Mouse (Mus musculus): ENCODE results near the gene Olfr1289. TPM values are rescaled to one million over a fixed set of nuclear protein-coding genes. Genes with fewer than 3 reads are reported as not detected.

Gene Olfr1289
- total RNA-seq (2014; rRNA removed): not detected in 2 replicates
- polyA plus RNA-seq (2015; fragmentation: Nextera tagmentation; extraction: Ambion mirVana): not detected in 2 replicates

- ATAC-seq (no peak), DNase-seq (ENCODE audit: low spot score) (no peak)
- H3K9me3 ChIP-seq (ENCODE audit: low read length): no peaks in the 10 kb centered on the region
- no peak within 1 kb of the TSS for H3K27ac ChIP-seq
- no peak within 1 kb of the TSS for H3K4me2 ChIP-seq (ENCODE audit: low read depth, low read length)
- WGBS: 63% methylated on average over 1 of the region's 1 CpGs
- no peaks in the 10 kb centered on the region for H3K27me3 ChIP-seq (ENCODE audit: insufficient read depth, low read length)
- no peaks in the 10 kb centered on the region for H3K36me3 ChIP-seq (ENCODE audit: insufficient read depth, low read length)
- H3K4me3 ChIP-seq (ENCODE audit: low read length): no peak within 1 kb of the TSS
- TF ChIP-seq CTCF (IDR thresholded peaks at IDR 0.05; ENCODE audit: low read depth): no peak
- no peak within 1 kb of the TSS for H3K9ac ChIP-seq (replicated peaks; ENCODE audit: low read length)
- H3K4me1 ChIP-seq (ENCODE audit: insufficient read depth, low read length): no peaks in the 10 kb centered on the region
Observed at GRCm38 (mm10) chr2:111480519-111480918, at the start of gene Olfr1289. Gene Olfr1289, plus strand, starts transcription at chr2:111480819.

- no peak within 1 kb of the TSS for H3K27ac ChIP-seq
- 72% methylated on average over 1 of the region's 1 CpGs for WGBS
- ATAC-seq (no peak), DNase-seq (ENCODE audit: low spot score) (no peak)
- H3K4me1 ChIP-seq (ENCODE audit: insufficient read depth, low read length): no peaks in the 10 kb centered on the region
- H3K9ac ChIP-seq (replicated peaks; ENCODE audit: low read length): no peak within 1 kb of the TSS
- no peaks in the 10 kb centered on the region for H3K27me3 ChIP-seq (ENCODE audit: insufficient read depth, low read length)
- H3K4me3 ChIP-seq (ENCODE audit: low read length): no peak within 1 kb of the TSS
- H3K4me2 ChIP-seq (ENCODE audit: low read depth, low read length): no peak within 1 kb of the TSS
- no peak for TF ChIP-seq CTCF (IDR thresholded peaks at IDR 0.05; ENCODE audit: low read depth)
- H3K36me3 ChIP-seq (ENCODE audit: insufficient read depth, low read length): no peaks in the 10 kb centered on the region
- no peaks in the 10 kb centered on the region for H3K9me3 ChIP-seq (ENCODE audit: low read length)
Observed at GRCm38 (mm10) chr2:111448842-111449241, 31.8 kb upstream of the Olfr1289 start, which contains the start of gene Olfr1287. Gene Olfr1287, plus strand, starts transcription at chr2:111449142.

GRCm38 (mm10) chr2:111473801-111474200, 6.8 kb upstream of the Olfr1289 start, which contains the start of gene Olfr1288:
Gene Olfr1288, plus strand, starts transcription at chr2:111474101.
- Histone ChIP-seq H3K27me3 (ENCODE audit: insufficient read depth, low read length) (no peaks in the 10 kb centered on the region), H3K9me3 (ENCODE audit: low read length) (no peaks in the 10 kb centered on the region), H3K4me3 (ENCODE audit: low read length) (no peak within 1 kb of the TSS), H3K4me2 (ENCODE audit: low read depth, low read length) (no peak within 1 kb of the TSS), H3K9ac (replicated peaks; ENCODE audit: low read length) (no peak within 1 kb of the TSS), H3K4me1 (ENCODE audit: insufficient read depth, low read length) (no peaks in the 10 kb centered on the region), H3K36me3 (ENCODE audit: insufficient read depth, low read length) (no peaks in the 10 kb centered on the region), H3K27ac (no peak within 1 kb of the TSS)
- ATAC-seq (no peak), DNase-seq (ENCODE audit: low spot score) (no peak)
- WGBS: 96% methylated on average over 1 of the region's 1 CpGs
- TF ChIP-seq CTCF (IDR thresholded peaks at IDR 0.05; ENCODE audit: low read depth): no peak

GRCm38 (mm10) chr2:111493729-111494128, 13.1 kb downstream of the Olfr1289 start, which contains the start of gene Olfr1290:
Gene Olfr1290, minus strand, starts transcription at chr2:111493829.
- no peak within 1 kb of the TSS for H3K4me2 ChIP-seq (ENCODE audit: low read depth, low read length)
- no peak within 1 kb of the TSS for H3K4me3 ChIP-seq (ENCODE audit: low read length)
- no peak for TF ChIP-seq CTCF (IDR thresholded peaks at IDR 0.05; ENCODE audit: low read depth)
- H3K36me3 ChIP-seq (ENCODE audit: insufficient read depth, low read length): no peaks in the 10 kb centered on the region
- no peaks in the 10 kb centered on the region for H3K9me3 ChIP-seq (ENCODE audit: low read length)
- no peak within 1 kb of the TSS for H3K27ac ChIP-seq
- DNase-seq (ENCODE audit: low spot score) (no peak), ATAC-seq (no peak)
- WGBS: 86% methylated on average over 5 of the region's 5 CpGs
- H3K9ac ChIP-seq (replicated peaks; ENCODE audit: low read length): no peak within 1 kb of the TSS
- no peaks in the 10 kb centered on the region for H3K27me3 ChIP-seq (ENCODE audit: insufficient read depth, low read length)
- H3K4me1 ChIP-seq (ENCODE audit: insufficient read depth, low read length): no peaks in the 10 kb centered on the region

GRCm38 (mm10) chr2:111496880-111497279, 16.3 kb downstream of the Olfr1289 start, which contains the start of gene Olfr1291-ps1:
Gene Olfr1291-ps1, plus strand, starts transcription at chr2:111497180.
- no peaks in the 10 kb centered on the region for H3K4me1 ChIP-seq (ENCODE audit: insufficient read depth, low read length)
- no peaks in the 10 kb centered on the region for H3K9me3 ChIP-seq (ENCODE audit: low read length)
- no peak for ATAC-seq
- H3K9ac ChIP-seq (replicated peaks; ENCODE audit: low read length): no peak within 1 kb of the TSS
- no peak for TF ChIP-seq CTCF (IDR thresholded peaks at IDR 0.05; ENCODE audit: low read depth)
- no peak within 1 kb of the TSS for H3K27ac ChIP-seq
- no peak for DNase-seq (ENCODE audit: low spot score)
- H3K27me3 ChIP-seq (ENCODE audit: insufficient read depth, low read length): no peaks in the 10 kb centered on the region
- no peak within 1 kb of the TSS for H3K4me3 ChIP-seq (ENCODE audit: low read length)
- no peaks in the 10 kb centered on the region for H3K36me3 ChIP-seq (ENCODE audit: insufficient read depth, low read length)
- 94% methylated on average over 3 of the region's 3 CpGs for WGBS
- no peak within 1 kb of the TSS for H3K4me2 ChIP-seq (ENCODE audit: low read depth, low read length)

- no peak overlapping the region for H3K27ac ChIP-seq
- no peak for DNase-seq (ENCODE audit: low spot score)
Observed at GRCm38 (mm10) chr2:111517451-111517850, 36.8 kb downstream of the Olfr1289 start.

GRCm38 (mm10) chr2:111524903-111525302, 44.3 kb downstream of the Olfr1289 start, which contains the start of gene Olfr1293-ps:
Gene Olfr1293-ps, plus strand, starts transcription at chr2:111525203.
- Histone ChIP-seq H3K9me3 (ENCODE audit: low read length) (no peaks in the 10 kb centered on the region; the same call in 1 of the 2 replicates), H3K4me1 (ENCODE audit: insufficient read depth, low read length) (no peaks in the 10 kb centered on the region), H3K36me3 (ENCODE audit: insufficient read depth, low read length) (no peaks in the 10 kb centered on the region), H3K27me3 (ENCODE audit: insufficient read depth, low read length) (no peaks in the 10 kb centered on the region), H3K4me2 (ENCODE audit: low read depth, low read length) (no peak within 1 kb of the TSS), H3K9ac (replicated peaks; ENCODE audit: low read length) (no peak within 1 kb of the TSS), H3K4me3 (ENCODE audit: low read length) (no peak within 1 kb of the TSS), H3K27ac (no peak within 1 kb of the TSS)
- DNase-seq (ENCODE audit: low spot score): no peak
- TF ChIP-seq CTCF (IDR thresholded peaks at IDR 0.05; ENCODE audit: low read depth): no peak
- ATAC-seq: no peak
- WGBS: 90% methylated on average over 1 of the region's 1 CpGs

More at GRCm38 (mm10) chr2:111517451-111517850, 36.8 kb downstream of the Olfr1289 start:
- Histone ChIP-seq H3K4me3 (ENCODE audit: low read length) (no peak overlapping the region), H3K4me1 (ENCODE audit: insufficient read depth, low read length) (no peaks in the 10 kb centered on the region), H3K27me3 (ENCODE audit: insufficient read depth, low read length) (no peaks in the 10 kb centered on the region), H3K4me2 (ENCODE audit: low read depth, low read length) (no peak overlapping the region), H3K9ac (replicated peaks; ENCODE audit: low read length) (no peak overlapping the region), H3K9me3 (ENCODE audit: low read length) (no peaks in the 10 kb centered on the region; the same call in 1 of the 2 replicates), H3K36me3 (ENCODE audit: insufficient read depth, low read length) (no peaks in the 10 kb centered on the region)
- 91% methylated on average over 10 of the region's 10 CpGs for WGBS
- no peak for TF ChIP-seq CTCF (IDR thresholded peaks at IDR 0.05; ENCODE audit: low read depth)
- ATAC-seq: no peak

Other genes with a start within 250 kb of the Olfr1289 start
- not detected in 2 replicates for gene Olfr1275, start 245.5 kb upstream of the Olfr1289 start, total RNA-seq (2014; rRNA removed)
- gene Olfr1275, start 245.5 kb upstream of the Olfr1289 start, polyA plus RNA-seq (2015; fragmentation: Nextera tagmentation; extraction: Ambion mirVana): not detected in 2 replicates
- gene Olfr1276, start 226.3 kb upstream of the Olfr1289 start, total RNA-seq (2014; rRNA removed): not detected in 2 replicates
- not detected in 2 replicates for gene Olfr1276, start 226.3 kb upstream of the Olfr1289 start, polyA plus RNA-seq (2015; fragmentation: Nextera tagmentation; extraction: Ambion mirVana)
- gene Olfr1277, start 206.7 kb upstream of the Olfr1289 start, total RNA-seq (2014; rRNA removed): not detected in 2 replicates
- not detected in 2 replicates for gene Olfr1277, start 206.7 kb upstream of the Olfr1289 start, polyA plus RNA-seq (2015; fragmentation: Nextera tagmentation; extraction: Ambion mirVana)
- gene Olfr1278, start 190.7 kb upstream of the Olfr1289 start, total RNA-seq (2014; rRNA removed): not detected in 2 replicates
- gene Olfr1278, start 190.7 kb upstream of the Olfr1289 start, polyA plus RNA-seq (2015; fragmentation: Nextera tagmentation; extraction: Ambion mirVana): not detected in 2 replicates
- gene Olfr1279, start 180.2 kb upstream of the Olfr1289 start, total RNA-seq (2014; rRNA removed): not detected in 2 replicates
- not detected in 2 replicates for gene Olfr1279, start 180.2 kb upstream of the Olfr1289 start, polyA plus RNA-seq (2015; fragmentation: Nextera tagmentation; extraction: Ambion mirVana)
- not detected in 2 replicates for gene Olfr1280, start 166.8 kb upstream of the Olfr1289 start, total RNA-seq (2014; rRNA removed)
- not detected in 2 replicates for gene Olfr1280, start 166.8 kb upstream of the Olfr1289 start, polyA plus RNA-seq (2015; fragmentation: Nextera tagmentation; extraction: Ambion mirVana)
- not detected in 2 replicates for gene Olfr1281, start 154.3 kb upstream of the Olfr1289 start, total RNA-seq (2014; rRNA removed)
- gene Olfr1281, start 154.3 kb upstream of the Olfr1289 start, polyA plus RNA-seq (2015; fragmentation: Nextera tagmentation; extraction: Ambion mirVana): not detected in 2 replicates
- not detected in 2 replicates for gene Olfr1282, start 144.7 kb upstream of the Olfr1289 start, total RNA-seq (2014; rRNA removed)
- not detected in 2 replicates for gene Olfr1282, start 144.7 kb upstream of the Olfr1289 start, polyA plus RNA-seq (2015; fragmentation: Nextera tagmentation; extraction: Ambion mirVana)
- not detected in 2 replicates for gene Olfr1283, start 114.0 kb upstream of the Olfr1289 start, total RNA-seq (2014; rRNA removed)
- gene Olfr1283, start 114.0 kb upstream of the Olfr1289 start, polyA plus RNA-seq (2015; fragmentation: Nextera tagmentation; extraction: Ambion mirVana): not detected in 2 replicates
- gene Olfr1284, start 105.3 kb upstream of the Olfr1289 start, total RNA-seq (2014; rRNA removed): not detected in 2 replicates
- gene Olfr1284, start 105.3 kb upstream of the Olfr1289 start, polyA plus RNA-seq (2015; fragmentation: Nextera tagmentation; extraction: Ambion mirVana): not detected in 2 replicates
- gene Olfr1286, start 57.7 kb upstream of the Olfr1289 start, total RNA-seq (2014; rRNA removed): not detected in 2 replicates
- gene Olfr1286, start 57.7 kb upstream of the Olfr1289 start, polyA plus RNA-seq (2015; fragmentation: Nextera tagmentation; extraction: Ambion mirVana): not detected in 2 replicates
- gene Olfr1287, start 31.7 kb upstream of the Olfr1289 start, total RNA-seq (2014; rRNA removed): not detected in 2 replicates
- gene Olfr1287, start 31.7 kb upstream of the Olfr1289 start, polyA plus RNA-seq (2015; fragmentation: Nextera tagmentation; extraction: Ambion mirVana): not detected in 2 replicates
- not detected in 2 replicates for gene Olfr1288, start 6.7 kb upstream of the Olfr1289 start, total RNA-seq (2014; rRNA removed)
- not detected in 2 replicates for gene Olfr1288, start 6.7 kb upstream of the Olfr1289 start, polyA plus RNA-seq (2015; fragmentation: Nextera tagmentation; extraction: Ambion mirVana)
- not detected in 2 replicates for gene Olfr1290, start 13.0 kb downstream of the Olfr1289 start, total RNA-seq (2014; rRNA removed)
- gene Olfr1290, start 13.0 kb downstream of the Olfr1289 start, polyA plus RNA-seq (2015; fragmentation: Nextera tagmentation; extraction: Ambion mirVana): not detected in 2 replicates
- gene Olfr1291-ps1, start 16.4 kb downstream of the Olfr1289 start, total RNA-seq (2014; rRNA removed): not detected in 2 replicates
- gene Olfr1291-ps1, start 16.4 kb downstream of the Olfr1289 start, polyA plus RNA-seq (2015; fragmentation: Nextera tagmentation; extraction: Ambion mirVana): not detected in 2 replicates
- not detected in 2 replicates for gene Olfr1293-ps, start 44.4 kb downstream of the Olfr1289 start, total RNA-seq (2014; rRNA removed)
- not detected in 2 replicates for gene Olfr1293-ps, start 44.4 kb downstream of the Olfr1289 start, polyA plus RNA-seq (2015; fragmentation: Nextera tagmentation; extraction: Ambion mirVana)
- gene Olfr1294, start 59.5 kb downstream of the Olfr1289 start, total RNA-seq (2014; rRNA removed): not detected in 2 replicates
- gene Olfr1294, start 59.5 kb downstream of the Olfr1289 start, polyA plus RNA-seq (2015; fragmentation: Nextera tagmentation; extraction: Ambion mirVana): not detected in 2 replicates
- gene Olfr1295, start 88.9 kb downstream of the Olfr1289 start, total RNA-seq (2014; rRNA removed): not detected in 2 replicates
- not detected in 2 replicates for gene Olfr1295, start 88.9 kb downstream of the Olfr1289 start, polyA plus RNA-seq (2015; fragmentation: Nextera tagmentation; extraction: Ambion mirVana)
- not detected in 2 replicates for gene Olfr1297, start 145.7 kb downstream of the Olfr1289 start, total RNA-seq (2014; rRNA removed)
- gene Olfr1297, start 145.7 kb downstream of the Olfr1289 start, polyA plus RNA-seq (2015; fragmentation: Nextera tagmentation; extraction: Ambion mirVana): not detected in 2 replicates
- gene Olfr1298, start 168.4 kb downstream of the Olfr1289 start, total RNA-seq (2014; rRNA removed): not detected in 2 replicates
- not detected in 2 replicates for gene Olfr1298, start 168.4 kb downstream of the Olfr1289 start, polyA plus RNA-seq (2015; fragmentation: Nextera tagmentation; extraction: Ambion mirVana)
- not detected in 2 replicates for gene Olfr1299, start 180.6 kb downstream of the Olfr1289 start, total RNA-seq (2014; rRNA removed)
- not detected in 2 replicates for gene Olfr1299, start 180.6 kb downstream of the Olfr1289 start, polyA plus RNA-seq (2015; fragmentation: Nextera tagmentation; extraction: Ambion mirVana)

All from hindbrain, postnatal 0 days (tissue).